ENCODE assay signal across 7 mouse cellular contexts in genomic region chr9:21546789-21547074, GRCm38 (mm10). TPM values are rescaled to one million over a fixed set of nuclear protein-coding genes. Genes with fewer than 3 reads are reported as not detected.
DNase-seq lines count a peak whose midpoint lies in the region; ATAC-seq and TF ChIP-seq lines count a peak whose summit lies in the region.

Gene Carm1 (plus strand): TSS chr9:21546894.

- H3K27ac ChIP-seq in thymus, adult 2 months (ENCODE audit: control insufficient read depth, insufficient read depth, low read length): peak within 1 kb of the TSS; percentile 25; the same call in 1 of the 2 replicates
- H3K27ac ChIP-seq in embryonic facial prominence, embryonic 13.5 days: peak within 1 kb of the TSS; percentile 99
- peak within 1 kb of the TSS; percentile 98 to 99 for H3K27ac ChIP-seq in heart, embryonic 14.5 days (replicated peaks in 1 of 2; ENCODE audit: control insufficient read depth in 1 of 2, insufficient read depth in 1 of 2, low read depth in 2 of 2, low read length in 2 of 2)
- peak within 1 kb of the TSS; percentile 98 for H3K27ac ChIP-seq in midbrain, embryonic 15.5 days

- no peaks in the 10 kb centered on the region for H3K9me3 ChIP-seq in embryonic facial prominence, embryonic 13.5 days
- no peaks in the 10 kb centered on the region for H3K9me3 ChIP-seq in heart, embryonic 14.5 days (ENCODE audit: control insufficient read depth, low read length)
- no peaks in the 10 kb centered on the region for H3K9me3 ChIP-seq in midbrain, embryonic 15.5 days

- no peaks in the 10 kb centered on the region for H3K36me3 ChIP-seq in thymus, adult 2 months (ENCODE audit: control insufficient read depth, insufficient read depth, low read length)
- H3K36me3 ChIP-seq in embryonic facial prominence, embryonic 13.5 days: peaks cover 17% of the 10 kb centered on the region
- peaks cover 17% of the 10 kb centered on the region for H3K36me3 ChIP-seq in heart, embryonic 14.5 days (ENCODE audit: control insufficient read depth, insufficient read depth, low read length)
- H3K36me3 ChIP-seq in midbrain, embryonic 15.5 days (replicated peaks): no peaks in the 10 kb centered on the region

- H3K4me2 ChIP-seq in embryonic facial prominence, embryonic 13.5 days: peak within 1 kb of the TSS; percentile 80
- peak within 1 kb of the TSS; percentile 74 for H3K4me2 ChIP-seq in heart, embryonic 14.5 days (ENCODE audit: low read length)
- peak within 1 kb of the TSS; percentile 52 for H3K4me2 ChIP-seq in midbrain, embryonic 15.5 days

- H3K9ac ChIP-seq in embryonic facial prominence, embryonic 13.5 days: peak within 1 kb of the TSS; percentile 98
- H3K9ac ChIP-seq in heart, embryonic 14.5 days (ENCODE audit: low read length): peak within 1 kb of the TSS; percentile 96
- peak within 1 kb of the TSS; percentile 98 for H3K9ac ChIP-seq in midbrain, embryonic 15.5 days

- no peak; the same call in 1 of the 2 replicates for TF ChIP-seq CTCF in thymus, adult 2 months (IDR thresholded peaks at IDR 0.05; ENCODE audit: borderline replicate concordance, control insufficient read depth, extremely low read depth, insufficient read depth, low read length, poor library complexity)

- WGBS in thymus, adult 2 months: 35% methylated on average over 52 of the region's 52 CpGs
- 0% methylated on average over 35 of the region's 52 CpGs for WGBS in embryonic facial prominence, embryonic 13.5 days
- under 1% methylated on average over 50 of the region's 52 CpGs for WGBS in heart, embryonic 14.5 days
- WGBS in midbrain, embryonic 15.5 days: 0% methylated on average over 8 of the region's 52 CpGs

- H3K4me3 ChIP-seq in thymus, adult 2 months (ENCODE audit: control insufficient read depth, insufficient read depth, low read length): peak within 1 kb of the TSS; percentile 64
- H3K4me3 ChIP-seq in embryonic facial prominence, embryonic 13.5 days: peak within 1 kb of the TSS; percentile 81
- peak within 1 kb of the TSS; percentile 80 to 95 for H3K4me3 ChIP-seq in heart, embryonic 14.5 days (ENCODE audit: control insufficient read depth in 1 of 2, insufficient read depth in 1 of 2, low read depth in 1 of 2, low read length in 2 of 2)
- peak within 1 kb of the TSS; percentile 92 for H3K4me3 ChIP-seq in midbrain, embryonic 15.5 days

- TF ChIP-seq POLR2A in thymus, adult 2 months (IDR thresholded peaks at IDR 0.05; ENCODE audit: control insufficient read depth, extremely low read depth, insufficient read depth, low read length, poor library complexity): 0 out of 2 replicates have a peak, but pooled peaks have one; percentile 15

- DNase-seq in thymus, adult 2 months: peak; percentile 61
- no peak for DNase-seq in thymus, postnatal 25 days
- no peak for DNase-seq in left cerebral cortex, adult 18-20 months (ENCODE audit: low spot score in 2 of 2)
- DNase-seq in spleen, postnatal 36 days (ENCODE audit: low spot score in 2 of 2): no peak

- no peaks in the 10 kb centered on the region for H3K27me3 ChIP-seq in thymus, adult 2 months (ENCODE audit: control insufficient read depth, insufficient read depth, low read length)
- no peaks in the 10 kb centered on the region for H3K27me3 ChIP-seq in embryonic facial prominence, embryonic 13.5 days
- no peaks in the 10 kb centered on the region for H3K27me3 ChIP-seq in heart, embryonic 14.5 days (ENCODE audit: control insufficient read depth, insufficient read depth, low read length)
- H3K27me3 ChIP-seq in midbrain, embryonic 15.5 days (replicated peaks): no peaks in the 10 kb centered on the region

- H3K4me1 ChIP-seq in thymus, adult 2 months (replicated peaks; ENCODE audit: control insufficient read depth, insufficient read depth, low read length): peaks cover 15% of the 10 kb centered on the region
- H3K4me1 ChIP-seq in embryonic facial prominence, embryonic 13.5 days: peaks cover 30% of the 10 kb centered on the region
- H3K4me1 ChIP-seq in heart, embryonic 14.5 days (ENCODE audit: control insufficient read depth in 2 of 2, insufficient read depth in 2 of 2, low read length in 2 of 2): peaks cover 7 to 13% of the 10 kb centered on the region in 2 experiments
- H3K4me1 ChIP-seq in midbrain, embryonic 15.5 days: peaks cover 28% of the 10 kb centered on the region

- no peak for ATAC-seq in embryonic facial prominence, embryonic 13.5 days (ENCODE audit: insufficient number of reproducible peaks, insufficient read depth, low FRiP score, low TSS enrichment, low read depth)
- ATAC-seq in heart, embryonic 14.5 days (ENCODE audit: insufficient number of reproducible peaks, insufficient read depth, low FRiP score, low read depth): no peak
- no peak; the same call in 1 of the 2 replicates for ATAC-seq in midbrain, embryonic 15.5 days (replicated peaks)

RNA-seq across cellular contexts. Expression of gene Carm1, which starts in this region (rescaled TPM):
- 98.5 and 112 TPM in 2 replicates for polyA plus RNA-seq in thymus, adult 2 months (2012; rRNA removed)
- polyA plus RNA-seq in embryonic facial prominence, embryonic 13.5 days (2015; fragmentation: Nextera tagmentation; extraction: Ambion mirVana): 46.2 and 47.1 TPM in 2 replicates
- 38.1 and 41.0 TPM in 2 replicates for polyA plus RNA-seq in heart, embryonic 14.5 days (2014; fragmentation: Nextera tagmentation; extraction: Ambion mirVana)
- total RNA-seq in left cerebral cortex, adult 18-20 months (2021): 10 to 100 TPM; 73.8 to 74.8 TPM
- polyA plus RNA-seq in midbrain, embryonic 15.5 days (2015; fragmentation: Nextera tagmentation; extraction: Ambion mirVana): 46.7 and 49.3 TPM in 2 replicates

Comparison
In these comparisons a context has a peak if more than half of its experiments do, and no peak if none do; other contexts are left out.
1. H3K27ac ChIP-seq: peak in every context shown above with its lines; median percentile 99 in embryonic facial prominence, embryonic 13.5 days; 98 in heart, embryonic 14.5 days; 98 in midbrain, embryonic 15.5 days; 25 in thymus, adult 2 months.